Mouse (Mus musculus): ENCODE measurements around the gene Sycp1. TPM values are rescaled to one million over a fixed set of nuclear protein-coding genes. Genes with fewer than 3 reads are reported as not detected.

Gene Sycp1
- total RNA-seq (2017): not detected in 2 replicates

DNA sequence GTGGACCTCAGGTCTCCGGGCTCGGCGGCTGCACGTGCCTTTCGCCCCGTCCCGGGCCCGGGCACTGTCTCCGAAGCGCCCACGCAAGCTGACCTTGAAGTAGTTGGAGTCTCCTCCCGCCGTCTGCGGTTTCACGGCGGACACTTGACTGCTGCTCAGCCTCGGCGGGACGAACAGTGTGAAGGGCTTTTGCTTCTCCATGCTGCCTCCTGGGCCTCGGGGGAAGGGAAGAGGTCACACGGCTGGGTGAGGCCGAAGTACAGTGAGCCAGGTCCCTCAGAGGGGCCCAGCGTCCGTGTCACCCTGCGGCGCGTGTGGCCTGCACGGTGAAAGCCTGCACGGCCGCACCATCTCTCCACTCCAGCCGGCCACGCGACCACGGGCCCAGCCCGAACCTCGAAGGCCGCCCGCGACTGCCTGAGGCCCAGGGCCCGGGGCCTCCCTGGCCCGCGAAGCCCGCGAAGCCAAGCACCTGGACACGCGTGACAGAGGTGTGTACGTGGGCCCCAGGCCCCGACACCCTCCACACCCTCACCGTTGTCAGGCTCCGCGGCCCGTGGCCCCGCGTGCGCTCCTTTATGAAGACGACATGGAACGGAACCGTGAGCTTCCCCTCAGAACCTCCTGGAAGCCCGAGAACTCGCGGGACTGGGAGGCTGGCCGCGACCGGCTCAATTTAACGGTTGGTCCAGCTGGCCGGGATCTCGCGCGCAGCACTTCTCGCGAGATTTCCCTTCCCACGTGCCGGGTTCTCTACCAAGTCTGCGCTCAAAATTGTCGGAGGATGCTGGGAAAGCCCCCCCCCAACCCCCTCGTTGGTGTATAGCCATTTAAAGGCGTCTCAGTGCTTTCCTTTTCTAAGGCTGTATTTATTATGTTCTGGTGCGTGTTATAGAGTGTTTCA is at the start of gene Sycp1:
Gene Sycp1 (minus strand): TSS at position 650 of the 904 bp plus-strand sequence.
- no peak for ATAC-seq (replicated peaks in 1 of 2; ENCODE audit: insufficient read depth in 1 of 2, low FRiP score in 2 of 2, low TSS enrichment in 1 of 2, low read depth in 1 of 2, poor library complexity in 2 of 2, severe bottlenecking in 2 of 2)

DNA sequence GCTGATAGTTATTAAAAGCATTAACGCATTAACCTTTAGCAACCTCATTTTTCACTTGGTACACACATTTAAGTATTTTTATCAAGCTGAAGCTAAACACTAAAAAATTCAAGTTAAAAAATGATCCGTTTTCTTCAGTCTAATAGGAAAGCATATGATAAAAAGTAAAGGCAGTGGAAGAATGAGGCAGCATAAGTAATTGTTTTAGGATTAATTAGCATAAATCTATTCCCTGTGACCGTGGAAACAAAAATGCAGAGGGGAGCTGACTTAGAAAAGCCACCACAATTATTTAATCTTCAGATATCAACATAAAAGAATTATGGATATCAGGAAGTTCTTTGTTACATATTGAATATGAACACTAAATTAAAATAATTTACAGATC is 44.4 kb upstream of the Sycp1 start:
- ATAC-seq (replicated peaks in 1 of 2; ENCODE audit: insufficient read depth in 1 of 2, low FRiP score in 2 of 2, low TSS enrichment in 1 of 2, low read depth in 1 of 2, poor library complexity in 2 of 2, severe bottlenecking in 2 of 2): no peak

DNA sequence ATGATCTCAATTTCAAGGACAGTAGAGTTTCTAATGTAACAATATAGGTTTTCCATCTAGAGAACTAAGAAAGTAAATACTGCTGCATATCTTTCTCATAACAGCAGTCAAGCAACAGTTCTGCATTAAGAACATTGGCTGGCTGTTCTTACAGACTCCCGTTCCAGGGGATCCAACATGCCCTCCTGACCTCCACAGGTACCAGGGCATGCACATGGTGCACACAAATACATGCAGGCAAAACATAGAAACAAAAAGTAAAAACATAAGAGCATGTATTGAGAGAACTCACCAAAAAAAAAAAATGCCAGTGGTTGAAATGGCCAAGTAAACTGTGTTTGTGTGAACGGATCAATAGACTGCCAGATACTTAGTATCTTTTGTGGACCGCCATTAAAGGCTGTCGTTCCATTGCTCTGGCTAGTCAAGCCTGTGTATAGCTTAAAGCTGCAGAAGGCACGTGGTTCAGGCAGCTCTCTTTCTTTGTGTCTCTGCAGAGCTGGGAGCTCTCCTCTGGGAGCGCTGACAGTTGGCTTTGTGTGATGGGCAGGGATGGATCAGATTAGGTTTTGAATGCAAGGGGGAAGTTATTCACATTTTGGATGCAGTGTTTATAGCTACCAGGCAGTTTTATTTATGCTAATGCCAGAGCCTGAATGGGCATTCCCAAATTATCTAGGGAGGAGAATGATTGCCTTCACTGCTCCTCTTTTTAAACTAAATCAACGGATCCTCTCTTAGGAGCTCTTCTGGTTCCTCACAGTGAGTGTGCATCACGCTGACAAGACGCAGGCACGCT is 43.8 kb upstream of the Sycp1 start:
- ATAC-seq (replicated peaks in 1 of 2; ENCODE audit: insufficient read depth in 1 of 2, low FRiP score in 2 of 2, low TSS enrichment in 1 of 2, low read depth in 1 of 2, poor library complexity in 2 of 2, severe bottlenecking in 2 of 2): no peak

DNA sequence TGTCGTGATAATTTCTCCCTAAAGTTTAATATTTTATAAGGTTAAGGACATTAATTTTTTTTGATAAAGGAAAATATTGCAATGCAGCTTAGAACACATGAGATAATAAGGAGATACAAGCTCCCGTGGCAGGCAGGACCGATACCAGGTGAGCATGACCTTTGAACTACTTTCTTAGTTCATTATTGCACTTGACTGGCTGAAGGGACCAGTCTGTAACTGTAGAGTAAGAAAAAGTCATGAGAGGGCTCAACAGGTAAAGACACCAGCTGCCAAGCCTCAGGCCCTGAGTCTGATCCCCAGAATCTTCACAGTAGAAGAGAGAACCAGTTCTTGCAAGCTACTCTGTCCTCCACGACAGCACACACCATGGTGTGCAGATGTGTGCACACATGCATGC is 41.0 kb upstream of the Sycp1 start:
- ATAC-seq (replicated peaks in 1 of 2; ENCODE audit: insufficient read depth in 1 of 2, low FRiP score in 2 of 2, low TSS enrichment in 1 of 2, low read depth in 1 of 2, poor library complexity in 2 of 2, severe bottlenecking in 2 of 2): no peak

DNA sequence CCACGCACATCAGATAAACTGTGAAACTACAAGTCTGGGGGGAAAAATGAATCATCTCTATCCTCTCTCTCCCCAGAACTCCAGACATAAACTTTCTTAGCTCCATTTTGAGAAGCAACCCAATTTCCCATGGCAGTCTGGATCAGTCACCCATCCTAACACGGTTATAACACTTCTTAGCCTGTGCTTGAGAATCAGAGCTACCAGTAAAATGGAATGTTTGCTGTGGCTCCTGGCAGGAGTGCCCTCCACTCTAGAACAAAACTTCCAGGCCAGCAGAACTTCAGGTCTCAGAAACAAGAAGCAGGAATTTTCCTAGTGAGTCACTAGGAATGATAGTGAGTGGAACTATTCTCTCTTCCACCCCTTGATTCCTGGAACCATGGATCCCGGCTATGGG is 34.6 kb upstream of the Sycp1 start:
- no peak for ATAC-seq (replicated peaks in 1 of 2; ENCODE audit: insufficient read depth in 1 of 2, low FRiP score in 2 of 2, low TSS enrichment in 1 of 2, low read depth in 1 of 2, poor library complexity in 2 of 2, severe bottlenecking in 2 of 2)

DNA sequence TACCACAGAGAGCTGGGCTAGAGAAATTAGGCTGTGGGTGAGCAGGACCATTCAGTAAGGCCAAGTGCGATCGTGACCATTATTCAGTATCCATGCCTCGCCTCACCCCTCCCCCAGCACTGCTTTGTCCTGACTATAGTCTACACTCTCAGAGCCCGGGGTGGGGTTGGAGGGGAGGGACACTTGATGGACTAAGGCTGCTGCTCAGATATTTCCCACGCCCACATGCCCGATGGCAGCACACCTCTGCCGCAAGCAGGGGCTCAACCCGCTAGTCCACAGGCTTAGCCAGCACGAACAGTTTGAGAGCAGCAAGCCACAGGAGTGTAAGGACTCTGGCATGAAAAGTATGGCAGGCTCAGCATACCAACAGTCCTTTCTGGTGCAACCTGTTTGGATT is 34.2 kb upstream of the Sycp1 start:
- ATAC-seq (replicated peaks in 1 of 2; ENCODE audit: insufficient read depth in 1 of 2, low FRiP score in 2 of 2, low TSS enrichment in 1 of 2, low read depth in 1 of 2, poor library complexity in 2 of 2, severe bottlenecking in 2 of 2): no peak

DNA sequence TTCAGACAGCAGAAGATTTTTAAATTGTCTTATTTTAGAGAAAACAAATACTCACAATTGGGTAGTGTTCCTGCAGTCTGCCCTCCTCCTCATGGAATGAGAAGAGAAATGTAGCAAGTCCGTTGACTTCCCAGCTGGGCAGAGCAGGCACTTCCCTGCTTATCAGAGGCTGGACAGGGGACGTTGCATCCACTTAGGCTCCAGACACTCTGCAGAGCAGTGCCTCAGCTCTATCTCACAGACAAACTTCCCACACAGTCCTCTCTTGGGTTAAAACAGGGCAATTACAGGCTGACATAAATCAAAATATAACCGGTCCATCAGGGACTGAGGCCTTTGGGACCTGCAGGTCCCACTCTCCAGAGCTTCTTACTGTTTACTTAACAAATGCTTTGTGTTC is 28.1 kb upstream of the Sycp1 start, which contains the start of gene Nr1h5:
Gene Nr1h5 (minus strand): TSS at position 101 of the 400 bp plus-strand sequence.
- ATAC-seq (replicated peaks in 1 of 2; ENCODE audit: insufficient read depth in 1 of 2, low FRiP score in 2 of 2, low TSS enrichment in 1 of 2, low read depth in 1 of 2, poor library complexity in 2 of 2, severe bottlenecking in 2 of 2): no peak

DNA sequence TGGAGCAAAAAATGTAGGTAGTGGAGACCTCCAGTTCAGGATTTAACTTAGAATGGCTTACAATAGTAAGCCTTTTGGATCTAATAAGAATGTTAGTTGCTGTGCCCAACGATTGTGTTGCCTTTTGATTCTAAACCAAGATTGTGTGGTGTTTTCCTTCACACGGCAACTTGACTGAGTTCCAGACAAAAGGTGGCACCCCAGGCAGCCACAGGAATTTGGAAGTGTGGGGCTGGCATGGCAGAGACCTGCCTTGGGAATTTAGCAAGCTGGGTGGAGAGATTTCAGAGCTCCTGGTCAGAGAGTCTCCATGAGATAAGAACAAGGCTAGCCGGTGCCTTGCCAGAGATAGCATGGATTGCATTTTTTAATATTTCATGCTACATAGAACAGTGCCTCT is 19.7 kb upstream of the Sycp1 start:
- ATAC-seq (replicated peaks in 1 of 2; ENCODE audit: insufficient read depth in 1 of 2, low FRiP score in 2 of 2, low TSS enrichment in 1 of 2, low read depth in 1 of 2, poor library complexity in 2 of 2, severe bottlenecking in 2 of 2): no peak

DNA sequence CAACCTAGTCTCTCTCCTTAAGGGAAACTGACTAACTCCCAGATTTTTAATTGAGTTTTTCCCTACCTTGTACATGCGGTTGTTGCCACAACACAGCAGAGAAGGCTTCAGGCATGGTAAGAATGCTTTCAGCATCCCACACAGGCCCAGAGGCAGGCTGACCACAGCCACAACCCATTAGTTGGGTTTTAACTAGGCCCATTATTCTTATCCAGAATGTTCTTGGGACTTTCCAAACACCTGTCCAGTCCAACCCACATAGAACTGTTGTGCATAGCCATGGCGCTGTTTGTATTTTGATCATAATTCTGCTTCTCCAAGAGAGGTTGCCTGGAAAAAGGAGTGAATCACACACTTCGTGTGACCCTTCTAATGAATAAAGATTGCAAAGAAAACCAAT is 19.2 kb upstream of the Sycp1 start:
- ATAC-seq (replicated peaks in 1 of 2; ENCODE audit: insufficient read depth in 1 of 2, low FRiP score in 2 of 2, low TSS enrichment in 1 of 2, low read depth in 1 of 2, poor library complexity in 2 of 2, severe bottlenecking in 2 of 2): no peak

DNA sequence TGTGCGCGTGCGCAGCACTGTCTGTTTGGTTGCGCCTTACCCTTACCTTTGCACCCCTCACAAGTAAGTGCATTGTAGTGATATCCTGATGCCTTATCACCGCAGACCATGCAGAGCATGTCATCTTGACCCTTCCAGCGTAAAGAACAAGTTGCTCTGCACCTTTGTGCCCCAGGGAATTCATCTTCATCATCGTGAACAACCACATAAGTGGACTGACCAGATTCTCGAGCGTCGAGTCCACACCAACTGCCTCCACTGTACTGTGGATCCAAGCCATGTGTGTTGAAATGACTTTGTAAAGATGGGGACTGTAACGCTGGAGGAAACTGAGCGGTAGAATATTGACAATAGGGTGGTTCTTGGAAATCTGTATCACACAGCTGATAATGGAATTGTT is 18.6 kb upstream of the Sycp1 start:
- no peak for ATAC-seq (replicated peaks in 1 of 2; ENCODE audit: insufficient read depth in 1 of 2, low FRiP score in 2 of 2, low TSS enrichment in 1 of 2, low read depth in 1 of 2, poor library complexity in 2 of 2, severe bottlenecking in 2 of 2)

DNA sequence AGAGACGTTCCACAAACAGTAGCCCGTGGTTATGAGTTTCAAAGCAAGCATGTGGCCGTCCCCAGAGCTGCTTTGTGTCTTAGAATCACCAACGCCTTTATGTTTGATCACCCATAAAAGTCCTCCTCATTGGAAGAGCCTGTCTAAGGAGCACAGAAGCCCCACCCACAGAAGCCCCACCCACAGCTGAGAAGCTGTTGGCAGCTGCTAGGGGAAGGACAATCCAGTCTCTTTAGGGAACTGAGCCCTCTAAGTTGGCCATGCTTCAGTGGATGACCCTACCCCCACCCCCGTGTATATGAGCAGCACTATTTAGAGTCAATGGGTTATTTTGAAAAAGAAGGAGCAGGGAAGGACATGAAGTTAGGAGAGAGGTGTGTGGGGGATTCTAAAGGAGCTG is 11.0 kb upstream of the Sycp1 start:
- ATAC-seq (replicated peaks in 1 of 2; ENCODE audit: insufficient read depth in 1 of 2, low FRiP score in 2 of 2, low TSS enrichment in 1 of 2, low read depth in 1 of 2, poor library complexity in 2 of 2, severe bottlenecking in 2 of 2): no peak

DNA sequence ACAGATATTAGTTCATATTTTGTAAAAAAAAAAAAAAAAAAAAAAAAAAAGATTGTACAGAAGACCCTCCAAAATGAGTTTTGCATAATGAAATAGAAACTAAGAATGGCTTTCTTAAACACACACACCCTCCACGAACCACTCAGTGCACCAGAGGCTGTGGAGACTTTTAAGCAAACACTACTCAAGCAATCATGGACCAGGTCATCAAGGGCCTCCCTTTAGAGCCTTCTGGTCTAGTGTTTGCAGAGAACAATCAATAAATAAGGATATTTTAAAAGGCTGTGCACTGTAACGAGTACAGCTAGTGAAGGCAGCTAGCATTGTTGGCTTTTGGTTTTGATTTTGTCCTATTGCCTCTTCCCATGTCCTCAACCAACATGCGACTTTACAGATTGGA is 10.4 kb upstream of the Sycp1 start:
- ATAC-seq (replicated peaks in 1 of 2; ENCODE audit: insufficient read depth in 1 of 2, low FRiP score in 2 of 2, low TSS enrichment in 1 of 2, low read depth in 1 of 2, poor library complexity in 2 of 2, severe bottlenecking in 2 of 2): no peak

DNA sequence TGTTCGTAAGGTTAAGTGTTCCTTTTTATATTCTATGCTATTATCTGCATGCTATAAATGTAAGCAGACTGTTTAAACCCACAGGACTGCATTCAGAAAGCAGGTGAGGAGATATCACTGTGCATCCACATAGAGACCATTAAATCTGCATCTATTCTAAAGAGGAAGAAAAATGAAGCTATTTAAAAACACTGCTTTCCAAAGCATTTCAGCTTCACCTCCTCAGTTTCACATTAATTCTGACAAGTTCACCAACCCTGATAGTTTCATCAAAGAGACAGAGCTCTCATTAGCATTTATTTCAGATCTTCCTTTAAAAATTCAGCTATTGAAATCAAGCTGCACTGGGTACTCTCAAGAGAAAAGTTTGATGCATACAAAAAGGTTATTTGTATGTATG is 2.2 kb upstream of the Sycp1 start:
- no peak for ATAC-seq (replicated peaks in 1 of 2; ENCODE audit: insufficient read depth in 1 of 2, low FRiP score in 2 of 2, low TSS enrichment in 1 of 2, low read depth in 1 of 2, poor library complexity in 2 of 2, severe bottlenecking in 2 of 2)

DNA sequence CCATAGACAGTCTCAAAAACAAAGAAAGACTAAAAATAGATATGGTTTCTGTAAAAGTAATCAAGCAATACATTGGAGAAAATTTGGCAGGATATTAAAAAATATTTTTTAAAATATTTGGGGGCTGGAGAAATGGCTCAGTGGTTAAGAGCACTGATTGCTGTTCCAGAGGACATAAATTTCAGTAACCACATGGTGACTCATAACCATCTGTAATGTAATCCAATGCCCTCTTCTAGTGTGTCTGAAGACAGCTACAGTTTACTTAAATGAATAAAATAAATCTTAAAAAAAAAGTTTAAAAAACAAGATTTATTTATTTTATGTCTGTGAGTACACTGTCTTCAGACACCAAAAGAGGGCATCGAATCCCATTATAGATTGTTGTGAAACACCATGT is 36.8 kb downstream of the Sycp1 start:
- no peak for ATAC-seq (replicated peaks in 1 of 2; ENCODE audit: insufficient read depth in 1 of 2, low FRiP score in 2 of 2, low TSS enrichment in 1 of 2, low read depth in 1 of 2, poor library complexity in 2 of 2, severe bottlenecking in 2 of 2)

DNA sequence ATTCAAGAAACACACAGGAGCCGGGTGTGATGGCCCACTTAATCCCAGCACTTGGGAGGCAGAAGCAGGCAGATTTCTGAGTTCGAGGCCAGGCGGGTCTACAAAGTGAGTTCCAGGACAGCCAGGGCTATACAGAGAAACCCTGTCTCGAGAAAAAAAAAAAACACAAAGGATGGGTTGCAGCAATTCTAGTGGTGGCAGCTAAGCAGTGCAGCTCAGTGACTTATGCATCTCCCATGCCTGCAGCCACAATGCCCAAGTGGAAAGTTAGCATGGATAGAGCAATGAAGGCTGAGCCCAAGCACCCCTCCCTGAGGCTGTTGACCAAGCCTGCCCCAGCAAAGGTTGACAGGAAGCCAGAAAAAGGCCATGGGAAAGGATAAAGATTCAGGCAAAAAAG is 55.4 kb downstream of the Sycp1 start:
- ATAC-seq (replicated peaks in 1 of 2; ENCODE audit: insufficient read depth in 1 of 2, low FRiP score in 2 of 2, low TSS enrichment in 1 of 2, low read depth in 1 of 2, poor library complexity in 2 of 2, severe bottlenecking in 2 of 2): no peak

DNA sequence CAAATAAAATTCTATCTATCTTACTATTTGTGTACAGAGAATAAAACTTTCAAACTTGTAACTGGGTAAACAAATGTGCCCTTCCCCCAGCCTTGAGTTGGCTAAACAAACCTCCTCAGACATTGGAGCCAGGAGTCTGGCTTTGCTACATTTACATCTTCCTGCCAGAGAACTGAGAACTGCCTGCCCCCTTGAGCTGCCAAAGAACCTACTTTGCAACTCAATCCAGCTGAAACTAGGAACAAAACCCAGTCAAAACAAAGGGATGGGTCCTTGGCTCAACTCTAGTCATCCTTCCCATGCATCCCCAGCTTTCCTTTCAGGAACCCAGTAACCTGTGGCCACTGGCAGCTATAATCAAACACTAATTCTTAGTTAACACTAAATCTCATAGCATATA is 87.2 kb downstream of the Sycp1 start:
- no peak for ATAC-seq (replicated peaks in 1 of 2; ENCODE audit: insufficient read depth in 1 of 2, low FRiP score in 2 of 2, low TSS enrichment in 1 of 2, low read depth in 1 of 2, poor library complexity in 2 of 2, severe bottlenecking in 2 of 2)

DNA sequence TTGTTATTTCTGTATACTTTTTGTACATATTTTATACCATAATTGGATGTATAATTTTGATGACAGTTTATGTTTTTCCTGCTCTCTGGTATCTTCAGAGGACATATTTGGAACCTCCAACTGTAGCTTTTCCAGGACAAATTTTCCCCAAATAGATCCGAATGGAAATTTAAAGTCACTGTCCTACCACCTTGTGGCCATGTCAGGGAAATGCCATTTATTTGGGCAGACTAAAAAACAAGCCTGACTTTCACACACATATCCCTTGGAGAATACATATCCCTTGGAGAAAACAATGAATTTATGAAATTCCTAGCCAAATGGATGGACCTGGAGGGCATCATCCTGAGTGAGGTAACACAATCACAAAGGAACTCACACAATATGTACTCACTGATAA is 93.5 kb downstream of the Sycp1 start:
- ATAC-seq (replicated peaks in 1 of 2; ENCODE audit: insufficient read depth in 1 of 2, low FRiP score in 2 of 2, low TSS enrichment in 1 of 2, low read depth in 1 of 2, poor library complexity in 2 of 2, severe bottlenecking in 2 of 2): no peak

DNA sequence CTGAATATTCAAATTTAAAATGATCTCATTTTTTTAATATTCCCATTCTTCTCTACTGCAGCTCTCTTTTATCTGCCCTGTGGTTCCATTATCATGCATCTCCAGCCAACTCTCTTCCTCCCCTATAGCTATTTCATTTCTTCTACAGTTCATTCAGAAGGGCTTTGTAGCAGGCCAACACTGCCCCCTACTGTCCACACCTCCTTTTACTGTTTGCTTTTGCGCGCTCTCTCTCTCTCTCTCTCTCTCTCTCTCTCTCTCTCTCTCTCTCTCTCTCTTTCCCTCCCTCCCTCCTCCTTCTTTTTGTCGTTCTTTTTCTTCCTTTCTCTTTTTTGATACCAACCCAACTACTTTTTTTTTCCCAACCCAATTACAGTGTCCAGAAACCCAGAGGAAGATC is 132.0 kb downstream of the Sycp1 start:
- ATAC-seq (replicated peaks in 1 of 2; ENCODE audit: insufficient read depth in 1 of 2, low FRiP score in 2 of 2, low TSS enrichment in 1 of 2, low read depth in 1 of 2, poor library complexity in 2 of 2, severe bottlenecking in 2 of 2): peak; percentile 80 to 81; a peak in 3 of 4 replicates

All from hematopoietic stem cell, adult 5-6 weeks (primary cell).